Mouse (Mus musculus): ENCODE data around the gene Sqstm1.

Gene Sqstm1

DNA sequence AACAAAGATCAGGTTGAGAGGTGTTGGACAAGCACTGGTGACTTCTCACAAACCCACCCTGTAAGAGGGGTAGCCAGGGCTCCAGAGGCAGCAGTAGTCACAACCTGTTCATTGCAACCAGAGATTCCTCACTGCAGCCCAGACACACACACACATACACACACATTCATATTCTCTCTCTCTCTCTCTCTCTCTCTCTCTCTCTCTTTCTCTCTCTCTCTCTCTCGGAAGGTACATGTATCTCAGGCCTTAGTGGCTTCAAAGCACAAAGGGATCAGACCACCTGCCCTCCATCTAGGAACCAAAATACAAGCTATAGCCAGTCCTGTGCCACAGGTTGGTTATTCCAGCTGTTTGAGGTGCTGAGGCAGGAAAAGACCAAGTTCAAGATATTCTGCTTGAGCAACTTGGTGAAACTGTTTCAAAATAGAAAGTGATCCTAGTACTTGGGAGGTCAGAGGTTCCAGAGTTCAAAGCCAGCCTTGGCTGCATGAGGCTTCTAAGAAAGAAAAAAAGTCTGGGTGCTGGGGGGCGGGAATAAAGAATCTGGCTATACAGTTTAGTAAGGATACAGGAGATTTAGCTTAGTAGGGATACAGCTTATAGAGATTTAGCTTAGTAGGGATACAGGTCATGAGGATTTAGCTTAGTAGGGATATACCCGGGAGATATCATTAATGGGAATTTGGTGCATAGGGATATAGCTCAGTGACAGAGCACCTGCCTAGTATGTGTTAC lies 864 bp upstream of the Sqstm1 start:
- no peak for DNase-seq (ENCODE audit: extremely low read depth, low read depth)

- DNase-seq (ENCODE audit: extremely low read depth, low read depth): peak; percentile 87
Measured at GRCm38 (mm10) chr11:50210101-50210504, 524 bp downstream of the Sqstm1 start.

- no peak for DNase-seq (ENCODE audit: extremely low read depth, low read depth)
Measured at GRCm38 (mm10) chr11:50208039-50208438, 2.6 kb downstream of the Sqstm1 start.

- no peak for DNase-seq (ENCODE audit: extremely low read depth, low read depth)
Measured at GRCm38 (mm10) chr11:50207344-50207743, 3.3 kb downstream of the Sqstm1 start.

- DNase-seq (ENCODE audit: extremely low read depth, low read depth): no peak
Measured at GRCm38 (mm10) chr11:50206037-50206436, 4.6 kb downstream of the Sqstm1 start.

DNA sequence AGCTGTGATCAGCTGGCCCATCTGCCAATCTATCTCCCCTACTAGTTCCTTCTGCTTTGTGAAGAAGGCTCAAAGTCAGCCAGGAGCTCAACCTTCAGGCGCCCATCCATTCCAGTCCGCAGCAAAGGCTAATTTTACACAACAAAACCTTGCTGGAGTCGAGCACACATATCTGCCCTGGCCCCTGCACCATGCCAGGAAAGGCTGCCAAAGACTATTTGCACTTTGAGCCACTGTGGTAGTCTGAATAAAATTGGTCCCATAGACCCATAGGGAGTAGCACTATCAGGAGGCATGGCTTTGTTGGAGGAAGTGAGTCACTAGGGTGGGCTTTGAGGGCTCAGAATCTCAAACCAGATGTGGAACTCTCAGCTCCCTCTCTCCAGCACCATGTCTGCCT lies 5.2 kb downstream of the Sqstm1 start:
- DNase-seq (ENCODE audit: extremely low read depth, low read depth): no peak

GRCm38 (mm10) chr11:50203302-50203827 lies 7.3 kb downstream of the Sqstm1 start:
- no peak for DNase-seq (ENCODE audit: extremely low read depth, low read depth)

- no peak for DNase-seq (ENCODE audit: extremely low read depth, low read depth)
Measured at GRCm38 (mm10) chr11:50201590-50201989, 9.0 kb downstream of the Sqstm1 start.

DNA sequence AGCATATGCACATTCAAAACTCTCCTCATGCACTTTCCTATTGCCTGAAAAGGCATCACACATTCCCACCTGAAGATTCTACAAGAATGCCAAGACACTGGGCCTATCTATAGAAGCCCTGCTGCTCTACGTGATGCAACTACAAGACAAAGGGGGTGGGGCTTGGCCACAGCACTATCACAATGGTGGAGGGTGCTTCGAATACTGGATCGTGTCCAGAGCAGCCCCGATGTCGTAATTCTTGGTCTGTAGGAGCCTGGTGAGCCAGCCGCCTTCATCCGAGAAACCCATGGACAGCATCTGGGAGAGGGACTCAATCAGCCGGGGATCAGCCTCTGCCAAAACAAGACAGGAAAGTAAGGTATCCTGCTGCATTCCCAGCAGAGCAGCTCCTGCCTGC lies 10.0 kb downstream of the Sqstm1 start:
- no peak for DNase-seq (ENCODE audit: extremely low read depth, low read depth)

DNA sequence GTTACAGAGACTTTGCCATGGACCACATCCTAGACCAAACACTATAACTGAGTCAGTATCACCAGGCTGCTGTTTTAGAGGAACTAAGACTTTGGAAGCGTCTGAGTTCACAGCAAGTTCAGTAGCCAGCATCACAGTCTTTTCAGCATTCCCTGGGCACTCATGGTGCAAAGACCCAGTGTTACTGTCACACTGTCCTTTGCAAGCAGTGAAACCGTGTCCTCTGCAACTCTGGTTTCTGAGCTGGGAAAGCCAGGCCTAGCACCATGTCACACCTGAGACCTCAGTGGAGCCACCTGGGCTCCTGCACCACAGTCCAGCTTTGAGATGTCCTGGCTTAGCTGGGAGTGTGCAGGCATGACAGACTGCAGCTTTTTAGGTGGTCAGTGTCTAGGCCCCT lies 11.7 kb downstream of the Sqstm1 start:
- no peak for DNase-seq (ENCODE audit: extremely low read depth, low read depth)

DNA sequence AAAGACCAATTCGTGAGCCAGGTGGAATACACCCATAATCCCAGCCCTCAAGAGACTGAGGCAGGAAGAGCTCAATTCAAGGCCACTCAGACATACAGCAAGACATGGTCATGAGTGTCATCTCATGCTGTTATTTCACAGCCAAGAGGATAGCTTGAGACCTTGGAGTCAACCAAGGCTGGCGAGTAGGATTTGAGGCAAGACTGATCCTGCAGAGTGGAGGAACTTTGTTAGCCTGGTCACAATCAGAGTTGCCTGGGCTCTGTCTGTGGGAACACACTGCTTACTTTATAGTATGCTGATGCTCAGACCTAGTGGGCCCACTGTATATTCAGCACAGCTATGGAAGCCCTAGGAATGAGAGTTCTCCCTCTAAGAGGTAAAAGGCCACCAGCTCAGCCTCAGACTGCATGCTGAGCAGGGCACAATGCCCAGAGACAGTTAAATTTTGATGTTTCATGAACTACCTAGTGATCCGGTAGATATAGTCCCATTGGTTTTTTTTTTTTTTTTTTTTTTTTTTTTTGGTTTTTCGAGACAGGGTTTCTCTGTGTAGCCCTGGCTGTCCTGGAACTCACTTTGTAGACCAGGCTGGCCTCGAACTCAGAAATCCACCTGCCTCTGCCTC lies 12.3 kb downstream of the Sqstm1 start:
- no peak for DNase-seq (ENCODE audit: extremely low read depth, low read depth)

DNA sequence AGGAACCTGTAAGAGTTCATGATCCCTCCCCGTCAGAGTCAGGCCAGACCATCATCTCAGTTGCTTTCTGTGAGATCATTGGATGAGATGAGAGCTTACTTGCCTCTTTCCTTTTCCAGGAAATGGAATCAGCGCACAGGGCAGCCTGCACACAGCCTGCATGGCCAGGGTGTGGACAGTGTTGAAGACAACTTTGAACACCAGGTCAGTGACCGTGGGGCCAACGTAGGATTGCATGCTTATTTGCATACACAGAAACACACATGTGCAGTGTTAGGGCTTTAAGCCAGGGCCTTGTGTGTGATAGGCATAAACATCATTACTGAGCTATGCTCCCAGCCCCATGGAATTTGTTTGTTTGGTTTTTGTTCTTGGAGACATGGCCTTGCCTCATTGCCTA lies 13.1 kb downstream of the Sqstm1 start:
- no peak for DNase-seq (ENCODE audit: extremely low read depth, low read depth)

DNA sequence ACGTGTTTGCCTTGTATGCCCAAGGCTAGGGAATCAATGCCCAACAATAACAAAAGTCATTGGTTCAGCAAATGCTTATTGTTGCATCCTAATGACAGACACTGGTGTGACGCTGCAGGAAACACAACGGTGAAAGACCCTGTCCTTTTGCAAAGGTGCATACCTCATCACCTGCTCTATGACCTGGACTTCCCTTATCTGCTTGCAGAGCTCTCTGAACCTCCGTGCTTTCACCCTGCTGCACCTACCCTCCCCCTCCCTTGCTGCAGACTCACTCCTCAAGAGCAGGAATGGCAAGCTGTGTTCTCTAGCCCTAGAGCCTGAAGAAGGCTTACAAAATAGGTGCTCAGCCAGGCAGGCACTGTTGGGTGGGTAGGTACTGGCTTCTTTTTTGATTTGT lies 15.8 kb downstream of the Sqstm1 start:
- DNase-seq (ENCODE audit: extremely low read depth, low read depth): no peak

GRCm38 (mm10) chr11:50194070-50194469 lies 16.6 kb downstream of the Sqstm1 start:
- DNase-seq (ENCODE audit: extremely low read depth, low read depth): no peak

- no peak for DNase-seq (ENCODE audit: extremely low read depth, low read depth)
Measured at GRCm38 (mm10) chr11:50192278-50192677, 18.3 kb downstream of the Sqstm1 start.

- DNase-seq (ENCODE audit: extremely low read depth, low read depth): no peak
Measured at GRCm38 (mm10) chr11:50190362-50190761, 20.3 kb downstream of the Sqstm1 start.

- no peak for DNase-seq (ENCODE audit: extremely low read depth, low read depth)
Measured at GRCm38 (mm10) chr11:50188682-50189081, 21.9 kb downstream of the Sqstm1 start.

- DNase-seq (ENCODE audit: extremely low read depth, low read depth): no peak
Measured at GRCm38 (mm10) chr11:50184788-50185187, 25.8 kb downstream of the Sqstm1 start.

GRCm38 (mm10) chr11:50182702-50183101 lies 27.9 kb downstream of the Sqstm1 start:
- no peak for DNase-seq (ENCODE audit: extremely low read depth, low read depth)

GRCm38 (mm10) chr11:50180478-50181231 lies 30.0 kb downstream of the Sqstm1 start:
- no peak for DNase-seq (ENCODE audit: extremely low read depth, low read depth)

DNA sequence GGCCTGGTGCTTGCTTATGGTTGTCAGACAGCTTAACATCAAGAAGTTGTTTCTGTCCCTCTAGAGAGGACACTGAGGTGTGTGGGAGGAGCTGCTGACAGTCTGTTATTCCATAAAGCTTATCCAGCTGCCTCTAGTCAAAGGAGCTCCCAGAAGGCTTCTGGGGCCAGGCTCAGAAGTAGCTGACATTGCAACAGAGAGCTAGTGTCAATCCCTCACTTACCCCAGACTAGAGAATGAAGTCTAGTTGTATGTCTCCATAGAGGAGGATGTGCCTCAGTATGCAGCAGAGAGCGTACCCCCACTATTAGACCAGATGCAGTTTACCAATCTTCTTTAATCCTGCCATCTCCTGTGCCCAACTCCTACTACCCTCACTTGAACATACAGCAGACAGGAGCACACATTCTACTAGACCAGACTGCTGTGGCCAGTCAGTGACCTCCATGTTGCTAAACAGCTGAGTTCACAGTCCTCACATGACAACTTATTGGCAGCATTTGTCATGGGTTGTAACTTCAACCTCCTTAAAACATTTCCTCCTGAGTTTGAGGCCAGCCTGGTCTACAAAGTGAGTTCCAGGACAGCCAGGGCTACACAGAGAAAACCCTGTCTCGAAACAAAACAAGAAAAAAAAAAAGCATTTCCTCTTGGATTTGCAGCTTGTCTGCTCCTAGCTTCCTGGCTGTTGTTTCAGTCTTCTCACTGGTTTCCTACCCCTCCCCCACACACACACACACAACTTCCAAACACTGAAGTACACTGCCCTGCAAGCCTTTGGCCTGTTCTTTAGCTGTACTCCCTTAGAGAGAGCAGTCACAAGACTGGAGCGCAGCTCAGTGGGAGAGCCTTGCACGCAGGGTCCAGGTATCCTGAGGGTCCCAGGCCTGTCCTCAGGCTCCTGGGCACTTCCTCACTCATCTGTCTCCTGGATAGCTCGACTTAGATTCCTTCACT lies 31.8 kb downstream of the Sqstm1 start:
- DNase-seq (ENCODE audit: extremely low read depth, low read depth): no peak
